Mouse (Mus musculus) embryonic facial prominence, embryonic 11.5 days (tissue): ENCODE results near the gene Mavs. TPM values are rescaled to one million over a fixed set of nuclear protein-coding genes. Genes with fewer than 3 reads are reported as not detected.
A peak's percentile ranks its signal among the peaks of the same experiment; 100 is the strongest.

Source experiments
- ATAC-seq: fragments of 200-750 bp; cut with Nextera tagmentation; replicated peaks from 2 replicates; pipeline ENCODE4 v1.8.0; 2017; ENCODE audit warnings: low read depth; ENCODE audit not compliant: insufficient number of reproducible peaks, low FRiP score, low TSS enrichment
- DNase-seq: peaks from one replicate; pipeline ENCODE4 v3.0.0-alpha.2; 2015; ENCODE audit warnings: low spot score
- H3K27ac ChIP-seq: fragments of 300-500 bp; sonication (generic); replicated peaks from 2 replicates; pipeline ENCODE4 v1.5.1; 2014; ENCODE audit warnings: mild to moderate bottlenecking, low read depth, low read length, control low read depth
- H3K27me3 ChIP-seq: fragments of 300-500 bp; sonication (generic); 2 replicates; pipeline ENCODE4 v1.6.1; 2014; ENCODE audit warnings: mild to moderate bottlenecking, low read length, moderate library complexity, mixed read lengths; ENCODE audit not compliant: control insufficient read depth, insufficient read depth
- H3K36me3 ChIP-seq: fragments of 300-500 bp; sonication (generic); replicated peaks from 2 replicates; pipeline ENCODE4 v1.6.1; 2014; ENCODE audit warnings: low read depth, mild to moderate bottlenecking, low read length, moderate library complexity, mixed read lengths; ENCODE audit not compliant: control insufficient read depth, insufficient read depth
- H3K4me1 ChIP-seq: fragments of 300-500 bp; sonication (generic); 2 replicates; pipeline ENCODE4 v1.6.1; 2014; ENCODE audit warnings: low read length, mixed read lengths; ENCODE audit not compliant: control insufficient read depth, insufficient read depth
- H3K4me2 ChIP-seq: fragments of 300-500 bp; sonication (generic); 2 replicates; pipeline ENCODE4 v1.6.1; 2014; ENCODE audit warnings: low read depth, mild to moderate bottlenecking, control low read depth, low read length, moderate library complexity
- H3K4me3 ChIP-seq: fragments of 300-500 bp; sonication (generic); 2 replicates; pipeline ENCODE4 v1.5.1; 2014; ENCODE audit warnings: low read depth, low read length, control low read depth
- H3K9ac ChIP-seq: fragments of 300-500 bp; sonication (generic); replicated peaks from 2 replicates; pipeline ENCODE4 v1.6.1; 2014; ENCODE audit warnings: mild to moderate bottlenecking, control low read depth, low read length
- H3K9me3 ChIP-seq: fragments of 300-500 bp; sonication (generic); replicated peaks from 2 replicates; pipeline ENCODE4 v1.6.1; 2016; ENCODE audit warnings: mild to moderate bottlenecking, low read length, inconsistent platforms, mixed read lengths; ENCODE audit not compliant: control insufficient read depth
- WGBS: fragments of 180-500 bp; shearing (Covaris S2); extraction: QIAGEN DNeasy Blood & Tissue Kit; methylation state at CpG from one replicate; pipeline ENCODE4 v1.1.7; 2014; 5-methylcytosine and 5-hydroxymethylcytosine counted together
- polyA plus RNA-seq: library from polyadenylated mRNA; unstranded; fragments of >200 nt; fragmentation: Nextera tagmentation; extraction: Ambion mirVana; gene quantifications from 2 replicates; pipeline ENCODE4 v1.2.1, GENCODE M21; 2014

The Mavs gene
- polyA plus RNA-seq, 1 experiment from 2014 or later = 13.3 TPM

- 89% methylated on average over 2 of the region's 2 CpGs for WGBS
- no peak overlapping the region for H3K9ac ChIP-seq
- ATAC-seq (no peak), DNase-seq (no peak)
- no peaks in the 10 kb centered on the region for H3K36me3 ChIP-seq
- no peak overlapping the region for H3K27ac ChIP-seq
- peaks cover 3% of the 10 kb centered on the region for H3K4me1 ChIP-seq
- no peaks in the 10 kb centered on the region for H3K9me3 ChIP-seq
- H3K4me2 ChIP-seq = no peak overlapping the region
- no peak overlapping the region for H3K4me3 ChIP-seq
- H3K27me3 ChIP-seq = no peaks in the 10 kb centered on the region
These were observed 25.5 kb upstream of the Mavs start for GRCm38 (mm10) chr2:131208356-131208755.

GRCm38 (mm10) chr2:131209125-131209795 lies 24.6 kb upstream of the Mavs start:
- Histone ChIP-seq H3K9me3 (no peaks in the 10 kb centered on the region), H3K4me2 (peak overlapping the region; percentile 59), H3K36me3 (no peaks in the 10 kb centered on the region), H3K4me3 (no peak overlapping the region; the same call in 1 of the 2 replicates), H3K27ac (no peak overlapping the region), H3K4me1 (peaks cover 3% of the 10 kb centered on the region), H3K27me3 (no peaks in the 10 kb centered on the region), H3K9ac (peak overlapping the region; percentile 75)
- ATAC-seq = 0 out of 2 replicates have a peak, but pooled peaks have one; percentile 1
- DNase-seq = no peak
- 73% methylated on average over 4 of the region's 4 CpGs for whole genome bisulfite sequencing

- Histone ChIP-seq H3K4me2 (peak overlapping the region; percentile 59), H3K9me3 (no peaks in the 10 kb centered on the region), H3K9ac (peak overlapping the region; percentile 75), H3K4me3 (peak overlapping the region; percentile 56), H3K4me1 (peaks cover 3% of the 10 kb centered on the region), H3K27me3 (no peaks in the 10 kb centered on the region), H3K36me3 (no peaks in the 10 kb centered on the region), H3K27ac (peak overlapping the region; percentile 61; the same call in 1 of the 2 replicates)
- 2% methylated on average over 50 of the region's 50 CpGs for WGBS
- DNase-seq = peak; percentile 94
- peak; percentile 96 for ATAC-seq
These were observed 23.7 kb upstream of the Mavs start for GRCm38 (mm10) chr2:131209969-131210792.

GRCm38 (mm10) chr2:131211026-131211615 lies 22.7 kb upstream of the Mavs start:
- WGBS = 69% methylated on average over 9 of the region's 9 CpGs
- Histone ChIP-seq H3K4me2 (peak overlapping the region; percentile 59), H3K27ac (no peak overlapping the region), H3K27me3 (no peaks in the 10 kb centered on the region), H3K4me3 (peak overlapping the region; percentile 56), H3K9me3 (no peaks in the 10 kb centered on the region), H3K4me1 (peaks cover 3% of the 10 kb centered on the region), H3K9ac (peak overlapping the region; percentile 75), H3K36me3 (no peaks in the 10 kb centered on the region)
- DNase-seq = no peak
- ATAC-seq = no peak

GRCm38 (mm10) chr2:131213773-131214172 lies 20.1 kb upstream of the Mavs start:
- DNase-seq (no peak), ATAC-seq (no peak)
- no peaks in the 10 kb centered on the region for H3K9me3 ChIP-seq
- H3K36me3 ChIP-seq = no peaks in the 10 kb centered on the region
- H3K4me1 ChIP-seq = peaks cover 3% of the 10 kb centered on the region
- H3K9ac ChIP-seq = no peak overlapping the region
- no peaks in the 10 kb centered on the region for H3K27me3 ChIP-seq
- H3K4me3 ChIP-seq = no peak overlapping the region
- no peak overlapping the region for H3K4me2 ChIP-seq
- 85% methylated on average over 7 of the region's 7 CpGs for whole genome bisulfite sequencing
- no peak overlapping the region for H3K27ac ChIP-seq

GRCm38 (mm10) chr2:131215941-131216858 lies 17.7 kb upstream of the Mavs start:
- Histone ChIP-seq H3K4me3 (no peak overlapping the region), H3K27me3 (no peaks in the 10 kb centered on the region), H3K4me2 (no peak overlapping the region), H3K4me1 (no peaks in the 10 kb centered on the region), H3K9me3 (no peaks in the 10 kb centered on the region), H3K9ac (no peak overlapping the region), H3K27ac (no peak overlapping the region), H3K36me3 (no peaks in the 10 kb centered on the region)
- ATAC-seq = no peak
- DNase-seq = no peak
- 88% methylated on average over 7 of the region's 7 CpGs for WGBS

GRCm38 (mm10) chr2:131220030-131220429 lies 13.8 kb upstream of the Mavs start:
- 77% methylated on average over 4 of the region's 4 CpGs for WGBS
- no peak for ATAC-seq

More at GRCm38 (mm10) chr2:131220030-131220429, 13.8 kb upstream of the Mavs start:
- Histone ChIP-seq H3K4me1 (no peaks in the 10 kb centered on the region), H3K36me3 (no peaks in the 10 kb centered on the region), H3K4me2 (no peak overlapping the region), H3K27me3 (no peaks in the 10 kb centered on the region), H3K27ac (no peak overlapping the region), H3K9ac (no peak overlapping the region), H3K9me3 (no peaks in the 10 kb centered on the region), H3K4me3 (no peak overlapping the region)
- no peak for DNase-seq
